Mouse (Mus musculus) CH12.LX (cell line): Measurements from ENCODE around the gene Trim60. TPM values are rescaled to one million over a fixed set of nuclear protein-coding genes. Genes with fewer than 3 reads are reported as not detected.

ENCODE experiments used
- DNase-seq: peaks from one replicate; pipeline ENCODE4 v3.0.0-alpha.2; 2013; ENCODE audit errors: extremely low read depth
- H3K27ac ChIP-seq: 2 replicates; pipeline ENCODE4 v1.5.1; 2012; ENCODE audit warnings: low read depth, mild to moderate bottlenecking, control low read depth, moderate library complexity; ENCODE audit not compliant: insufficient read depth
- H3K27me3 ChIP-seq: replicated peaks from 2 replicates; pipeline ENCODE3; 2012; ENCODE audit warnings: inconsistent platforms
- H3K36me3 ChIP-seq, 2 experiments: replicated peaks in 1 of 2; 2 replicates each; pipeline versions ENCODE3 to v1.6.1; 2012; ENCODE audit warnings: inconsistent platforms in 1 of 2, low read length in 1 of 2, mild to moderate bottlenecking in 1 of 2, mixed read lengths in 1 of 2, moderate library complexity in 1 of 2; ENCODE audit not compliant: control insufficient read depth in 1 of 2, insufficient read depth in 1 of 2
- H3K4me1 ChIP-seq, 2 experiments: 2 replicates each; pipeline ENCODE4 v1.6.1; 2012; ENCODE audit warnings: inconsistent platforms in 1 of 2, moderate library complexity in 1 of 2; ENCODE audit not compliant: insufficient read depth in 2 of 2, control insufficient read depth in 1 of 2
- H3K4me2 ChIP-seq: 2 replicates; pipeline ENCODE4 v1.6.1; 2012; ENCODE audit warnings: low read depth, mild to moderate bottlenecking, control low read depth; ENCODE audit not compliant: poor library complexity, insufficient read depth, severe bottlenecking
- H3K4me3 ChIP-seq, 3 experiments: fragments of 150-350 bp in 1 of 3; sonication (generic) in 1 of 3; replicated peaks in 1 of 3; 2 replicates each; pipeline versions ENCODE3 to v1.5.1; 2011 to 2012; ENCODE audit warnings: low read depth in 2 of 3, low read length in 2 of 3, mild to moderate bottlenecking in 2 of 3, moderate library complexity in 2 of 3, control low read depth in 1 of 3, improper control_type of control experiment in 1 of 3, inconsistent platforms in 1 of 3, mixed read lengths in 1 of 3; ENCODE audit not compliant: poor library complexity in 1 of 3
- H3K79me2 ChIP-seq: replicated peaks from 2 replicates; pipeline ENCODE4 v1.6.1; 2012; ENCODE audit warnings: mild to moderate bottlenecking, moderate library complexity; ENCODE audit not compliant: control insufficient read depth, poor library complexity, insufficient read depth, severe bottlenecking; ENCODE audit errors: extremely low read depth
- H3K9ac ChIP-seq: 2 replicates; pipeline ENCODE4 v1.6.1; 2012; ENCODE audit warnings: low read depth, mild to moderate bottlenecking, control low read depth, moderate library complexity; ENCODE audit not compliant: insufficient read depth
- H3K9me3 ChIP-seq: replicated peaks from 2 replicates; pipeline ENCODE3; 2012; ENCODE audit warnings: low read length, inconsistent platforms, mixed read lengths
- E2F4 ChIP-seq: IDR thresholded peaks from 2 replicates; pipeline ENCODE4 v1.6.1; 2011; ENCODE audit warnings: low read depth, low read length, improper control_type of control experiment; ENCODE audit not compliant: insufficient replicate concordance
- ELF1 ChIP-seq: IDR thresholded peaks from 2 replicates; pipeline ENCODE4 v1.6.1; 2014; ENCODE audit warnings: low read depth, mild to moderate bottlenecking, inconsistent platforms, low read length, improper control_type of control experiment
- ETS1 ChIP-seq: conservative IDR thresholded peaks from 2 replicates; pipeline ENCODE4 v1.6.1; 2012; ENCODE audit warnings: low read depth, mild to moderate bottlenecking, inconsistent platforms, low read length, improper control_type of control experiment, moderate library complexity
- GABPA ChIP-seq: IDR thresholded peaks from 2 replicates; pipeline ENCODE4 v1.6.1; 2012; ENCODE audit warnings: low read depth, low read length, improper control_type of control experiment, inconsistent platforms; ENCODE audit not compliant: insufficient replicate concordance
- HCFC1 ChIP-seq: IDR thresholded peaks from 2 replicates; pipeline ENCODE4 v1.6.1; 2012; ENCODE audit warnings: low read depth, mild to moderate bottlenecking, inconsistent platforms, low read length, improper control_type of control experiment
- JUN ChIP-seq: IDR thresholded peaks from 2 replicates; pipeline ENCODE4 v1.6.1; 2011; ENCODE audit warnings: low read depth, mild to moderate bottlenecking, low read length, improper control_type of control experiment, moderate library complexity; ENCODE audit not compliant: insufficient read depth
- MAZ ChIP-seq: IDR thresholded peaks from 2 replicates; pipeline ENCODE4 v1.6.1; 2012; ENCODE audit warnings: low read depth, mild to moderate bottlenecking, inconsistent platforms, low read length, improper control_type of control experiment, moderate library complexity
- NELFE ChIP-seq: IDR thresholded peaks from 2 replicates; pipeline ENCODE4 v1.6.1; 2011; ENCODE audit warnings: low read depth, low read length, improper control_type of control experiment
- NRF1 ChIP-seq: IDR thresholded peaks from 2 replicates; pipeline ENCODE4 v1.6.1; 2014; ENCODE audit warnings: low read depth, mild to moderate bottlenecking, inconsistent platforms, low read length, improper control_type of control experiment, moderate library complexity
- PAX5 ChIP-seq: IDR thresholded peaks from 2 replicates; pipeline ENCODE4 v1.6.1; 2012; ENCODE audit warnings: low read length, inconsistent platforms, mixed read lengths
- POLR2A ChIP-seq: IDR thresholded peaks from 2 replicates; pipeline ENCODE4 v1.6.1; 2011; ENCODE audit warnings: low read depth, mild to moderate bottlenecking, improper control_type of control experiment, low read length
- RAD21 ChIP-seq: IDR thresholded peaks from 2 replicates; pipeline ENCODE4 v1.6.1; 2011; ENCODE audit warnings: low read depth, mild to moderate bottlenecking, low read length, improper control_type of control experiment, moderate library complexity
- RCOR1 ChIP-seq: conservative IDR thresholded peaks from 2 replicates; pipeline ENCODE4 v1.6.1; 2012; ENCODE audit warnings: low read depth, mild to moderate bottlenecking, inconsistent platforms, low read length, improper control_type of control experiment
- SIN3A ChIP-seq: IDR thresholded peaks from 2 replicates; pipeline ENCODE4 v1.6.1; 2012; ENCODE audit warnings: low read length, improper control_type of control experiment, inconsistent platforms
- SMC3 ChIP-seq: IDR thresholded peaks from 2 replicates; pipeline ENCODE4 v1.6.1; 2011; ENCODE audit warnings: low read depth, low read length, improper control_type of control experiment
- TBP ChIP-seq: conservative IDR thresholded peaks from 2 replicates; pipeline ENCODE4 v1.6.1; 2011; ENCODE audit warnings: low read depth, low read length, improper control_type of control experiment
- UBTF ChIP-seq: IDR thresholded peaks from 2 replicates; pipeline ENCODE4 v1.6.1; 2012; ENCODE audit warnings: low read depth, mild to moderate bottlenecking, inconsistent platforms, low read length, improper control_type of control experiment, moderate library complexity
- USF2 ChIP-seq: conservative IDR thresholded peaks from 2 replicates; pipeline ENCODE4 v1.6.1; 2011; ENCODE audit warnings: low read depth, low read length, improper control_type of control experiment
- ZC3H11A ChIP-seq: IDR thresholded peaks from 2 replicates; pipeline ENCODE4 v1.6.1; 2012; ENCODE audit warnings: low read depth, mild to moderate bottlenecking, inconsistent platforms, low read length, improper control_type of control experiment
- ZKSCAN1 ChIP-seq: IDR thresholded peaks from 2 replicates; pipeline ENCODE4 v1.6.1; 2012; ENCODE audit warnings: low read depth, inconsistent platforms, low read length, improper control_type of control experiment, borderline replicate concordance
- ZMIZ1 ChIP-seq: IDR thresholded peaks from 2 replicates; pipeline ENCODE4 v1.6.1; 2012; ENCODE audit warnings: low read depth, mild to moderate bottlenecking, inconsistent platforms, low read length, improper control_type of control experiment
- dilution Hi-C: fragments of 300-500 bp; cut with MboI; formaldehyde crosslinking; loops from 2 replicates; pipeline ENCODE4 v1.14.3; 2020; ENCODE audit warnings: low sequenced_read_pairs; ENCODE audit not compliant: extremely low pct_unique_long_range_greater_than_20kb, extremely low pct_ligation_motif_present
- in situ Hi-C: fragments of 300-500 bp; cut with MboI; formaldehyde crosslinking; loops from 3 replicates; pipeline ENCODE4 v1.14.3; 2019; ENCODE audit warnings: low sequenced_read_pairs, low pct_ligation_motif_present, low pct_unique_long_range_greater_than_20kb, mixed read lengths
- polyA plus RNA-seq: library from polyadenylated mRNA; unstranded; fragments of >175 nt; gene quantifications from 2 replicates; pipeline ENCODE4 v1.2.1, GENCODE M21; 2012; ENCODE audit warnings: low read depth; ENCODE audit not compliant: insufficient read length
- total RNA-seq, 2 experiments: library from RNA; depleted of rRNA; stranded (reverse); fragments of 300-350 nt in 1 of 2; fragments of >200 nt in 1 of 2; gene quantifications; 2 replicates each; pipeline ENCODE4 v1.2.3; 2012 to 2014

The Trim60 gene
- total and polyA plus RNA-seq, 3 experiments: not detected

DNA sequence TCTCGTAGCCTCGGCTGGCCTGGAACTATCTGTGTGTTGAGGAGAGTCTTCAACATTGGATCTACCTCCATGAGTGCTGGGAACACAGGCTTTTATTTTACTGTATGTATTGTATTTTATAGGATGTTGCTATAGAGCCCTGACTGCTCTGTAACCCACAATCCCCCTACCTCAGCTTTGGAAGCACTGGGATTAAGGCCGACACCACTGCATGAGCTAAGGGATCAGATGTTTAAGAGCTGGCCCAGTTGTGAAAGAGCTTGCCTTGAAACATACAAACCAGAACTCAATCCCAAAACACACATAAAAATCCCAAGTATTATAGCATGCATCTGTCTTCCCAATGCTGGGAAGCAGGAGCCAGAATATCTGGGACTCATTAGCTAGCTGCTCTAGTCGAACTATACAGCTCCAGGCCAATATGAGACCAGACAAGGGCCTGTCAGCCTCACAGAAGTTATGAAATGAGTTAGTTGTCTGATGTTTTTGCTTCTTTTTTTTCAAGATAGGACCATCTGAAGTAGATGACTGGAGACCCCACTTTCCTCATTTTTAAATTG lies 19.5 kb downstream of the Trim60 start:
- Histone ChIP-seq H3K36me3 (no peaks in the 10 kb centered on the region), H3K4me2 (no peak overlapping the region), H3K4me3 (no peak overlapping the region), H3K9ac (no peak overlapping the region), H3K4me1 (peaks cover 10 to 11% of the 10 kb centered on the region in 2 experiments), H3K27ac (no peak overlapping the region), H3K27me3 (no peaks in the 10 kb centered on the region), H3K9me3 (no peaks in the 10 kb centered on the region), H3K79me2 (no peaks in the 10 kb centered on the region)
- no peak for DNase-seq
- in situ Hi-C loops: no loop called here
- dilution Hi-C loops: no loop called here
- TF ChIP-seq RCOR1 (no peak), ETS1 (no peak), ZC3H11A (no peak), NRF1 (no peak), JUN (no peak), ELF1 (no peak), SIN3A (no peak), SMC3 (no peak), MAZ (no peak), RAD21 (no peak), GABPA (no peak), HCFC1 (no peak), E2F4 (no peak), TBP (no peak), UBTF (no peak), NELFE (no peak), ZKSCAN1 (no peak)

DNA sequence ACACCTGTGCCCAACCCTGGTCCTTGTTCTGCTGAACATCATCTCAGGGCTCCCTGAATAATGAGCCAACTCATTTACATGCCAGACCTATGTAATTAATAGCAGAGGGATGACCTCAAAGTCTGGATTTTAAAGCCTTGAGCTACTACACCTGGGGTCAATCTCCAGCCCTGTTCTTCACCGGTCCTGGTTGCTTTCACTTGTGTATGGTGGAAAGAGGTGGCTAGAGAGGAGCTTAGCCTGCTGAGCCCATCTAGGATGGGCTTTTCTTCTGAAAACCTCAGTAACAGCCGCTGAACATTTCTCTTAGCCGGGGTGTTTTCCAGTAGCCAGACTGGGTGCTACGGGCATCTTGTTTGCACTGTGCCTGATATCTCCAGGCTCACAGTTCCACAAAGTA lies 30.7 kb downstream of the Trim60 start, which contains the start of gene Trim75:
TSS of gene Trim75 (minus strand) at position 101 of the 400 bp plus-strand sequence.
- dilution Hi-C loops: no loop called here
- Histone ChIP-seq H3K36me3 (no peaks in the 10 kb centered on the region), H3K27ac (no peak within 1 kb of the TSS), H3K27me3 (no peaks in the 10 kb centered on the region), H3K4me2 (no peak within 1 kb of the TSS), H3K79me2 (no peaks in the 10 kb centered on the region), H3K9ac (no peak within 1 kb of the TSS), H3K4me3 (no peak within 1 kb of the TSS), H3K9me3 (peaks cover 2% of the 10 kb centered on the region), H3K4me1 (peaks cover 8 to 36% of the 10 kb centered on the region in 2 experiments; a peak in 3 of 4 replicates)
- in situ Hi-C loops: no loop called here
- DNase-seq: no peak
- TF ChIP-seq SMC3 (no peak), USF2 (no peak), GABPA (no peak), ZMIZ1 (no peak), ETS1 (no peak), E2F4 (no peak), RCOR1 (no peak), POLR2A (no peak), PAX5 (no peak), MAZ (no peak), NRF1 (no peak), TBP (no peak)
